Mouse (Mus musculus) kidney, adult 9 months (tissue): Measurements from ENCODE around the gene Gabre.

Experiments
- DNase-seq: peaks from one replicate; pipeline ENCODE4 v3.0.0; 2022

Gabre gene

GRCm38 (mm10) chrX:72274659-72275371 lies at the start of gene Gabre:
Gene Gabre (minus strand): TSS chrX:72274803.
- DNase-seq = peak; percentile 5

- no peak for DNase-seq
These were observed 23.2 kb upstream of the Gabre start for GRCm38 (mm10) chrX:72297812-72298211.

GRCm38 (mm10) chrX:72275372-72275663 lies 715 bp upstream of the Gabre start:
- no peak for DNase-seq

- DNase-seq = no peak
These were observed 491 bp downstream of the Gabre start for GRCm38 (mm10) chrX:72273966-72274658.

- no peak for DNase-seq
These were observed 4.0 kb downstream of the Gabre start for GRCm38 (mm10) chrX:72270637-72271036.

- DNase-seq = no peak
These were observed 52.9 kb downstream of the Gabre start, which contains the start of gene Magea4 for GRCm38 (mm10) chrX:72221717-72222116. Gene Magea4 (plus strand): TSS chrX:72222017.
